Mouse (Mus musculus) layer of hippocampus, adult 9-11 months (tissue): ENCODE data around the gene Pmepa1.
A peak's percentile ranks its signal among the peaks of the same experiment; 100 is the strongest.

ENCODE experiments used
- DNase-seq: peaks from one replicate; pipeline ENCODE4 v3.0.0; 2022

Gene Pmepa1

DNA sequence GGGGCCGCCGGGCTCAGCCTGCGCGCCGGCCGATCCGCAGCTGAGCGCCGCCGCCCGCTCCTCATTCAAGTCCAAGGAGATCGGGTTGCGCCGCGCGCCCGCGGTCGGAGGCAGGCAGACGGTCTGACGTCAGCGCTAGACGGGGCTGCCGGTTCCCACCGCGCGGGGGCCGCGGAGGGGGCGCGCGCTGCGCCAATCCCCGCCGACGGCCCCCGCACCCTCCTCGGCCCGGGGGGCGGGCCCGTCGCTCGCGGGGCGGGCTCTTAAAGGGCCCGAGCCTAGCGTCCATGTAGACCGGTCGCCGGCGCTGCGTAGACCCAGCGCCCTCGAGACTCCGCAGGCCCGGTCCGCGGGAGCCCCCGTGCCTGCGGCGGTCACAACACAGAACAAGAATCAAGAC lies at the start of gene Pmepa1:
Gene Pmepa1 (minus strand): TSS at position 125 of the 400 bp plus-strand sequence.
- DNase-seq: peak; percentile 93

DNA sequence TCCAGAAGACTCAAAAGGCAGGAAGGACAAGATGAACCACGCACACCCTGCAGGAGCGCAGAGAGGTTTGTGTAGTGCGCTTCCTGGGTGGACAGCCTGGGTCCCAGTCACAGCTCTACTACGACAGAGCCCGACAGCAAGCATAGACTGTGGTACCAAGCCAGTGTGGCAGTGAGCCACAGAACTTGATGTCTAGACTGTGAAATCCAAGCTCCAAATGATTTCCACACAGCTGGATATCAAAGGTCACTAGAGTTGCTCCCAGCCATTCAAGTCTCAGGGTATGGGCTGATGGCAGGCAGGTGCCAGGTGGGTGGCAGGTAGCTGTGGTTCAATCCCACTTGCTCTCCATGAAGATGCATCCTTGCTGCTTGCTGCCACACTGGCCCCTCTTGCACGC lies 45.4 kb upstream of the Pmepa1 start:
- DNase-seq: no peak

- DNase-seq: no peak
These were observed 44.9 kb upstream of the Pmepa1 start for GRCm38 (mm10) chr2:173321194-173321593.

DNA sequence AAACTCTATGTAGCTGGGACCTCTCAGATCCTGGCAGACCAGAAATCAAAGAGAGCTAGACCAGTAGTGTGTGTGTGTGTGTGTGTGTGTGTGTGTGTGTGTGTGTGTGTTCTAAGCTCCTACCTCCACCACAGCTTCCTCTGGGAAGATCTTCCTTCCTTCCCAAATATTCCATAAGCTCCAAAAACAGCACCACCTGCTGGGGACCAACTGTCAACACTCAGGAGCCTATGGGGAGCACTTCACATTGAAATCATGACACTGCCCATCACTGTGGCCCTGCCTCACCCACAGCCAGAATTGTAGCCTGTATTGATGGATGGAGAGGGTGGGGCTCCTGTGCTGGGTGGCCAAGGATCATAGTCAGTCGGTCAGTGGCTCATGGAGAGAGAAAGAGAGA lies 38.0 kb upstream of the Pmepa1 start:
- DNase-seq: no peak

DNA sequence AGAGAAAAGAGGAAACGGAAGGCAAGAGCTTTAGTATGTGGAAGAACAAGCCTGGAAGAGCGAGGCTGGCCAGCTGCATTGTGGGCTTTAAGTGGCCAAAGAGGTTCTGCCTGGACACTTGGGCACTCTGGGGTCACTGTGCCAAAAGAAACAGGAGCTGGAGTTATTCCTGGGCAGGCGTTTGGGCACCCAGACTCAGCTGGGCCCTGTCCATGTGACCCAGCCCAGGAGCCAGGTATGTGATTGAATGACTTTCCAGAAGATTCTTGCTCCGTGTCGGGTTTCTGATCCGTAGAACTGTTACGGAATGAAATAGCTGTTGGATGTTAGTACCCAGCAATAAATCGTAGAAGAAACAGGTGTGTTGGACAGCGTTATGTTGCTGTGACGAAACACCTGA lies 32.2 kb upstream of the Pmepa1 start:
- no peak for DNase-seq

GRCm38 (mm10) chr2:173307984-173308383 lies 31.7 kb upstream of the Pmepa1 start:
- DNase-seq: no peak

DNA sequence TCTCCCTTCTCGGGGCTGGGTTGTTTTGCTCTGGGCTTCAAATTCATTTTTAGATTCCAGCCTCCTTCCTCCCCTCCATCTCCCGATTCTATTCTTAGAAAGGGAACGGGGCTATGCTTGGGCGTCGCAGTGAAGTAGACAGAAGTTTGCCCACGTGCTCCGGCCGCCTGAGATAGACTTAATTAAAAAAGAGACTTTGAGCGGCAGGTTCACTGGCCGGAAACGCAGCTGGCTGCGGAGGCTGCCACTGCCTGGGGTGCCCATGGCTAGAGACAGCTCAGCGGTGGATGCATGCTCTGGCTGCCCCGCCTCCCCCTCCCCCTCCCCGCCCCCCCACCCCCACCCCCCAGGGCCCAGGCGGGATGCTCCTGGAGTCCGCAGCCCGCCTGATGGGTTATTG lies 31.2 kb upstream of the Pmepa1 start:
- DNase-seq: peak; percentile 79

- peak; percentile 93 for DNase-seq
These were observed 30.6 kb upstream of the Pmepa1 start for GRCm38 (mm10) chr2:173306734-173307525.

GRCm38 (mm10) chr2:173305011-173305410 lies 28.7 kb upstream of the Pmepa1 start:
- no peak for DNase-seq

GRCm38 (mm10) chr2:173300663-173301630 lies 24.6 kb upstream of the Pmepa1 start:
- peak; percentile 42 for DNase-seq

GRCm38 (mm10) chr2:173296408-173296807 lies 20.1 kb upstream of the Pmepa1 start:
- no peak for DNase-seq

- DNase-seq: peak; percentile 46
These were observed 16.7 kb upstream of the Pmepa1 start for GRCm38 (mm10) chr2:173293042-173293441.

GRCm38 (mm10) chr2:173292551-173292950 lies 16.2 kb upstream of the Pmepa1 start:
- no peak for DNase-seq

DNA sequence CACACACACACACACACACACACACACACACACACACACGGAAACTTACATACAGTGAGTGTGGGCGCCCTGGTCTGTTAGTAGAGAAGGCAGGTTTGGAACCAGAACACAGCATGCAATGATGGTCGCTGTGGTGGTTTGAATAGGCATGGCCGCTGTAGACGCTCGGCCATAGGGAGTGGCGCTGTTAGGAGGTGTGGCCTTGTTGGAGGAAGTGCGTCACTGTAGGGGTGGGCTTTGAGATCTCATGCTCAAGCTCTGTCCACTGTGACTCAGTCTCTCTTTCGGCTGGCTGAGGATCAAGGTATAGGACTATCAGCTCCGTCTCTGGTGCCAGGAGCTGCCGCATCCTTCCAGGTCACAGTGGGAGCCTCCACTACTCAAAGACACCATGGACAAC lies 14.6 kb upstream of the Pmepa1 start:
- no peak for DNase-seq

GRCm38 (mm10) chr2:173289928-173290327 lies 13.6 kb upstream of the Pmepa1 start:
- DNase-seq: no peak

DNA sequence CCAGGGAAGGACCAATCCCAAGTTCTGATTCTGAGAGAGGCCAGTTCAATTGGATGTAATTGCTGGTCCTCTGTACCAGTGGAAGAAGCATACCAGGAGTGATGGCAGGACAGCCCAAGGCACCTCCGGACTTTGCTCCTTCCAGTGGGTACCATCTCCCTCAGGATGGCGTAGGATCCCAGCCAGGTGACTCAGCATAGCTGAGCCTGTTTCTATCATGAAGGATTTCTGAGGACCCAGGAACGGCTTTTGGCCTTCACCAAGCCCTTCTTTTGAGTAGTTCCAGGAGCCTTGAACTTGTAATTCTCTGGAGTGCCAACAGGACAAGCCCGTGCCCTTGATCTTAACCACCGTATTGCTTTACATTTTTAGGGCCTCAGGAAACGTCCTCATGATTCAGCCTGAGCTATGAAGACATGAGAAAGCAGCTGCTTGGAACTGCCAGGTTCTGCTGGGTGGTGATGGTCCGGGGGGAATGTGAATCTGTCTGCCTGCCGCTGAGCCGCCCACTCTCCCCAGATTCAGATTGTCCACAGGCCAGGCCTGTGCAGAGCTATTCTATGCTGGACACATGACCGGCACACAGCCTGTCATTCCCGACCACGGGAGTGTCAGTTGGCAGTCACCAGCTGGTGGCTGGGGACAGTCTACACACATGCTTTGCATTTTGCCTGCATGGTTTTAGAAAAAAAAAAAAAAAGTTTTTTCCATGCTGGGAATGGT lies 9.6 kb upstream of the Pmepa1 start:
- DNase-seq: no peak

DNA sequence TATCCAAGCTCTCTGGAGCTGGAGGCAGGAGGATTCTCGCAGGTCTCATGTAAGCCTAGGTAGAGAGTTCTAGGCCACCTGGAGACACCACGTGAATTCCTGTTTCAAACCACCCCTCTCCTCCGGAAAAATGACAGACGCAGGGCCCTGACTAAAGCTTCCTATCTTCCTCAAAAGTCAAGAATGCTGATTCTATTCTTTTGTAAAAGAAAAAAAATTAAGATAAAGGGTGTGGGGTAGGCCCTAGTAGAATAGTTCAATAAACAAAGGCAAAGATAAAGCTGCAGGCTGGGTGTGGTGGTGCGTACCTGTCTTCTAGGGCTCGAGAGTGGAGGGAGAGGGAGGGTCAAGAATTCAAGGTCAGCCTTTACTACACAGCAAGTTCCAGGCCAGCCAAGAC lies 8.4 kb upstream of the Pmepa1 start:
- DNase-seq: no peak

DNA sequence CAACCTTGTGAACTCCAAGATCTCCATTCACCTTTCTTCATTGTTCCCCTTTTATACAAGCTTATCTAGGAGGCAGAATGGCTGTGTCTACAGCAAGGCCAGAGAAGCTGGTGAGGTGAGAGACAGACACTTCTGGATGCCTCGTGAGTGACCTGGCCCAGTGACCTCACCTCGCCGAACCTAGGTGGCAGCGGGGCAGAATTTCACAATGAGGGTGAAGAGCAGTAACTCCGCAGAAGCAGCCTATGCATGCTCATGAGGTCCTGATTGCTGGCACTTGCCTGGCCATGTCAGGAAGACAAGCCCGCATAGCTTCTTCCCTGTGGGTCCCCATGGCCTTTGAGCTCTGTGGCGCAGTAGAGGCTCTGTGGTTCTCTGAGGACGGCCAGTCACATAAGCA lies 5.9 kb upstream of the Pmepa1 start:
- DNase-seq: no peak

DNA sequence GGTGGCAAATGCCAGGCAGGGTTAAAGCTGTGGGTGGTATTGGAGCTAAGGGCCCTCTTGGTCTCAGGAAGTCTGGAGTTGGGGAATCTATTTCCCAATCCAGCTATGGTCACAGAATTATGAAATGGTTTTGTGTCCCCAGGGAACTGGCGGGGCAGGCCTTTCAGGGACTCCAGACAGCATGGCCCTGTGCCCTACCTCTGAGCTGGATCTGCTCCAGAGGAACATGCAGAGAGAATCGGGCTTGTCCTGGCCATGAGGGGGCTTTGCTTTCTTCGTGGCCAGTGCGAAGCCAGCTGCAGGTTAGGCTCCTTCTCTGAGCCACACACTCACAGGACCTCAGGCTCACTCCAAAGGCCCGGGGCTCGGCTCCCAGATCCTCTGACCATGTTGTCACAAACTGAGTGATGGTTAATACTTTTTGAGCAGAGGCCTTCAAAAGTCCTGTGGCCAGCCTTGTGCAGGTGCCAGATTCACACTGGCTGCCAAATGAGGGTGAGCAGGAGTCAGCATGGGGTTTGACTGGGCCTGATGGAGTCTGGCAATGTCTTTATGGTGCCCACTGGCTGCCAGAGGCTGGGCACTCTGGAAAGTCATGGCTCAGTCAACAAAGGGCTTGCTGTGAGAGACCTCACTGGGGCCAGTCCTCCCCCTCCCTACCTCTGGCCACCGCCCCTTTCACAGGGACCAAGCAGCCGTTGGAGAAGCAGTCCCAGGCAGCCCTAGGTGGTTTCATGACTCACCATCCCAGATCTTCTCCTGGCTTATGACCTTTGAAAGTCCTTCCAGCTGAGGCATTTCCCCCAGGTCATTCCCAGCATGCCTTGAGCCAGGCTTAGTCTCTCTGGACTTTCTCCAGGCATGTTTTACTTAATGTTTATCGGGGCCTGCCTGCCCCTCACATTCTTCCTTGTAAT lies 4.9 kb upstream of the Pmepa1 start:
- DNase-seq: no peak

- no peak for DNase-seq
These were observed 2.7 kb upstream of the Pmepa1 start for GRCm38 (mm10) chr2:173278846-173279580.

DNA sequence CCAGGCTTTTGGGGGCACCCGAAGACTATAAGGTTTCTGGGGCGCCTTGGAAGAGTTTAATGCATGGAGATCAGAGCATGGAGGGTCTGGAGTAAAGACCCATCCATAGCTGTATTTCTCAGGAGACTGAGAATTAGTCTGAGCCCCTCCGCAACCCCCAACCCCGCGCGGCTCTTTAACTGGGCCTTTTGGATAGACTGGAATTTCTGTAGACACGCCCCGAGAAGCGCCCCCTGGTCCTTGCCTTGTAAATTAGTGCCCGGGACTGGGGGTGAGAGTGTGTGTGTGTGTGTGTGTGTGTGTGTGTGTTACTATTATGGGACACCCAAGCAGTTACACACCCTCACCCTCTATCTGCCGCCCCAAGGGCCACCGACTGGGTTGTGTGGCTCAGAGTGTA lies 526 bp upstream of the Pmepa1 start:
- DNase-seq: no peak
